In genomic region chr6:129260034-129260433, GRCm38 (mm10) we compare ENCODE assay signal across 10 mouse cellular contexts. TPM values are rescaled to one million over a fixed set of nuclear protein-coding genes. Genes with fewer than 3 reads are reported as not detected.
DNase-seq lines count a peak whose midpoint lies in the region; ATAC-seq and TF ChIP-seq lines count a peak whose summit lies in the region.
"Had no signal": no experiment of that assay in that cellular context is flagged by ENCODE, and none has a peak within 500 bp of the region (broad histone marks: within the 10 kb centered on the region; RNA-seq: fewer than 3 reads in every experiment).

No protein-coding gene starts in this region.

- no peak overlapping the region for H3K9ac ChIP-seq in liver, adult 2 months (ENCODE audit: low read depth, low read length)
- H3K9ac ChIP-seq: hindbrain, embryonic 14.5 days; neural tube, embryonic 13.5 days had no signal

- no peaks in the 10 kb centered on the region for H3K36me3 ChIP-seq in liver, adult 2 months (ENCODE audit: control insufficient read depth, insufficient read depth, low read length)
- H3K36me3 ChIP-seq: neural tube, embryonic 13.5 days had no signal

- TF ChIP-seq CTCF in liver, adult 2 months (IDR thresholded peaks at IDR 0.05; ENCODE audit: low read depth, low read length): 0 out of 2 replicates have a peak, but pooled peaks have one; percentile 20

- H3K79me2 ChIP-seq in liver, adult 2 months (ENCODE audit: control insufficient read depth, insufficient read depth, low read length): no peaks in the 10 kb centered on the region

- no peaks in the 10 kb centered on the region for H3K27me3 ChIP-seq in liver, adult 2 months (ENCODE audit: control insufficient read depth, insufficient read depth, low read length)
- H3K27me3 ChIP-seq: neural tube, embryonic 13.5 days had no signal

- peak; percentile 33 for DNase-seq in liver, adult 2 months (ENCODE audit: extremely low read depth, low read depth, low spot score)
- DNase-seq in liver: no peak
- peak; percentile 35 for DNase-seq in R1 (ENCODE audit: low read depth, low spot score)
- peak; percentile 71 for DNase-seq in naive thymus-derived CD4-positive, alpha-beta T cell, adult 2 months (ENCODE audit: low read depth)
- no peak for DNase-seq in yolk sac, embryonic 10.5 days (ENCODE audit: low spot score)
- DNase-seq in cerebellum, adult 18-20 months: no peak
- DNase-seq: right cerebral cortex, postnatal 25 days had no signal

- no peak for TF ChIP-seq POLR2A in liver, adult 2 months (IDR thresholded peaks at IDR 0.05; ENCODE audit: extremely low read depth, insufficient read depth, low read length)

- peaks cover 1% of the 10 kb centered on the region; the same call in 1 of the 2 replicates for H3K4me1 ChIP-seq in liver, adult 2 months (ENCODE audit: control insufficient read depth, insufficient read depth, low read length)
- H3K4me1 ChIP-seq: neural tube, embryonic 13.5 days had no signal

- no peak overlapping the region for H3K27ac ChIP-seq in liver, adult 2 months (replicated peaks; ENCODE audit: insufficient read depth, low read depth, low read length)
- H3K27ac ChIP-seq: hindbrain, embryonic 14.5 days; neural tube, embryonic 13.5 days had no signal

- peak; percentile 76 for ATAC-seq in CD4-positive, CD25-positive, alpha-beta regulatory T cell, adult 4 months

- no peak overlapping the region for H3K4me3 ChIP-seq in liver, adult 2 months (ENCODE audit: insufficient read depth, low read depth, low read length)
- H3K4me3 ChIP-seq: neural tube, embryonic 13.5 days had no signal

RNA-seq across cellular contexts. Expression of gene Cd69, which starts 15.2 kb away (rescaled TPM):
- total RNA-seq in liver, adult 2 months (2014; rRNA removed): 0.74 and 1.1 TPM in 2 replicates
- 0.15 TPM in 1 of 2 replicates, not detected in the other for polyA plus RNA-seq in liver, adult 2 months (2012; rRNA removed)
- polyA plus RNA-seq in CD4-positive, CD25-positive, alpha-beta regulatory T cell, adult 4 months (2017; shearing (Covaris generic)): 100 to 1,000 TPM; 220 to 231 TPM
- polyA plus RNA-seq: hindbrain, embryonic 14.5 days; neural tube, embryonic 13.5 days had no signal

Comparison
In these comparisons a context has a peak if more than half of its experiments do, and no peak if none do; other contexts are left out.
1. DNase-seq: peak in liver, adult 2 months (single experiment), R1 (single experiment) and naive thymus-derived CD4-positive, alpha-beta T cell, adult 2 months (single experiment); none in liver (single experiment), yolk sac, embryonic 10.5 days (single experiment) and cerebellum, adult 18-20 months (0 of 2).
2. RNA of gene Cd69, which starts 15.2 kb away (polyA plus RNA-seq): 220 to 231 TPM in CD4-positive, CD25-positive, alpha-beta regulatory T cell, adult 4 months; 0.15 TPM in liver, adult 2 months; every median in the first group is over 100 times any median in the second.